Mouse (Mus musculus) ES-E14 (cell line): ENCODE measurements around the gene Ypel2.

Experiments
- CHD2 ChIP-seq: IDR thresholded peaks from 2 replicates; pipeline ENCODE4 v1.6.1; 2014; ENCODE audit warnings: mild to moderate bottlenecking, low read depth, low read length, inconsistent platforms
- HCFC1 ChIP-seq: IDR thresholded peaks from 2 replicates; pipeline ENCODE4 v1.6.1; 2012; ENCODE audit warnings: low read length, inconsistent platforms, borderline replicate concordance; ENCODE audit not compliant: insufficient read depth
- MAFK ChIP-seq: IDR thresholded peaks from 2 replicates; pipeline ENCODE4 v1.6.1; 2014; ENCODE audit warnings: mild to moderate bottlenecking, low read depth, low read length, inconsistent platforms; ENCODE audit not compliant: insufficient read depth
- ZC3H11A ChIP-seq: IDR thresholded peaks from 2 replicates; pipeline ENCODE4 v1.6.1; 2012; ENCODE audit warnings: low read depth, mild to moderate bottlenecking, inconsistent platforms, low read length, borderline replicate concordance
- ZNF384 ChIP-seq: IDR thresholded peaks from 2 replicates; pipeline ENCODE4 v1.6.1; 2012; ENCODE audit warnings: low read depth, low read length, inconsistent platforms

DNA sequence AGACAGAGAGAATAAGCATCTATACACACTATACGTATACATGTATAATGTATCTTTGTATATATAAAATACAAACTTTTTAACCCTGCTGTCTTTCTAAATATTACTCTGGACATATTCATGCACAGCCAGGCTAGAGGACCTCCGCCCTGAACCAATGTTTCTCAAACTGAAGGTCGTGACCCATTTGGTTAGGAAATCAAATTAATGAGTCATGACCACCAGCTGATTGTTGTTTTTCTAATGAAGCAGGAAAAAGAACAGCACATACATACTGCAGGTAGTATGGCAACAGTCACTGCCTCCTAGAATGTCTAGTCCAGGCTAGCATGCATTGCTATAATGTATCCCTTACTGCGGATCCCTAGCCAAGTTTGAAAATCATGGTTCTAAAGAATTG lies 2.3 kb downstream of the Ypel2 start:
- no peak for TF ChIP-seq MAFK
- no peak for TF ChIP-seq ZC3H11A
- TF ChIP-seq HCFC1 = no peak
- no peak for TF ChIP-seq CHD2
- no peak for TF ChIP-seq ZNF384
